Mouse (Mus musculus) embryonic facial prominence, embryonic 12.5 days (tissue): ENCODE measurements around the gene Col25a1. TPM values are rescaled to one million over a fixed set of nuclear protein-coding genes. Genes with fewer than 3 reads are reported as not detected.

Source experiments
- ATAC-seq: fragments of 200-750 bp; cut with Nextera tagmentation; 2 replicates; pipeline ENCODE4 v1.8.0; 2017; ENCODE audit not compliant: insufficient number of reproducible peaks, insufficient read depth, low FRiP score, low TSS enrichment
- H3K27ac ChIP-seq: fragments of 300-500 bp; sonication (generic); 2 replicates; pipeline ENCODE4 v1.5.1; 2016; ENCODE audit warnings: mild to moderate bottlenecking
- H3K27me3 ChIP-seq: fragments of 300-500 bp; sonication (generic); 2 replicates; pipeline ENCODE4 v1.6.1; 2016; ENCODE audit warnings: mild to moderate bottlenecking, moderate library complexity
- H3K36me3 ChIP-seq: fragments of 300-500 bp; sonication (generic); 2 replicates; pipeline ENCODE4 v1.6.1; 2016; ENCODE audit warnings: mild to moderate bottlenecking
- H3K4me1 ChIP-seq: fragments of 300-500 bp; sonication (generic); 2 replicates; pipeline ENCODE4 v1.6.1; 2016
- H3K4me2 ChIP-seq: fragments of 300-500 bp; sonication (generic); replicated peaks from 2 replicates; pipeline ENCODE4 v1.6.1; 2016; ENCODE audit warnings: mild to moderate bottlenecking, moderate library complexity
- H3K4me3 ChIP-seq: fragments of 300-500 bp; sonication (generic); 2 replicates; pipeline ENCODE4 v1.5.1; 2016; ENCODE audit warnings: mild to moderate bottlenecking
- H3K9ac ChIP-seq: fragments of 300-500 bp; sonication (generic); 2 replicates; pipeline ENCODE4 v1.6.1; 2016; ENCODE audit warnings: mild to moderate bottlenecking, moderate library complexity
- H3K9me3 ChIP-seq: fragments of 300-500 bp; sonication (generic); 2 replicates; pipeline ENCODE4 v1.6.1; 2016; ENCODE audit warnings: mild to moderate bottlenecking, moderate library complexity
- WGBS: fragments of 180-500 bp; shearing (Covaris S2); methylation state at CpG from one replicate; pipeline ENCODE4 v1.1.7; 2016; 5-methylcytosine and 5-hydroxymethylcytosine counted together
- polyA plus RNA-seq: library from polyadenylated mRNA; unstranded; fragments of >200 nt; fragmentation: Nextera tagmentation; extraction: Ambion mirVana; gene quantifications from 2 replicates; pipeline ENCODE4 v1.2.1, GENCODE M21; 2016

Gene Col25a1
- polyA plus RNA-seq, 1 experiment from 2014 or later, result 31.1 TPM

GRCm38 (mm10) chr3:130256610-130257009 lies 125.3 kb downstream of the Col25a1 start:
- ATAC-seq, result no peak
- H3K4me2 ChIP-seq, result no peak overlapping the region
- no peaks in the 10 kb centered on the region for H3K36me3 ChIP-seq
- WGBS, result 72% methylated on average over 7 of the region's 7 CpGs
- no peaks in the 10 kb centered on the region for H3K27me3 ChIP-seq
- H3K9me3 ChIP-seq, result no peaks in the 10 kb centered on the region
- H3K9ac ChIP-seq, result no peak overlapping the region
- H3K4me3 ChIP-seq, result no peak overlapping the region
- no peaks in the 10 kb centered on the region for H3K4me1 ChIP-seq
- H3K27ac ChIP-seq, result no peak overlapping the region

DNA sequence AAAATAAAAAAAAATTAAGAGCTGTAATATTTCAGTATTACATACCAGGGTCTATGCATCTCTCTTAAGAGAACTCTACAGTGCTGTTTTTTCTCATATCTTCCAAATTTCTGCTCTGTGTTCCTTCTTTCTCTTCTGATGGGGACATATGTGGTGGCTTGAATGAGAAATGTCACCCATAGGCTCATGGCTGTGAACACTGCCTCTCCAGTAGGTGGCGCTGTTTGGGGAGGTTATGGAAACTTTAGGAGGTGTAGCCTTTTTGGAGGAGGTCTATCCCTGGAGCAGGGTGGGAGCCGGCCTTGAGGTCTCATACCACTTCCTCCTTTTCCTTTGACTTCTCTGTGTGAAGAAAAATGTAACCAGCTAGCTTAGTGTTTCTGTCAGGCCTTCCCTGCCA lies 128.4 kb downstream of the Col25a1 start:
- 85% methylated on average over 2 of the region's 2 CpGs for WGBS
- H3K4me1 ChIP-seq, result no peaks in the 10 kb centered on the region
- H3K9me3 ChIP-seq, result no peaks in the 10 kb centered on the region
- no peak for ATAC-seq
- H3K4me3 ChIP-seq, result no peak overlapping the region
- no peak overlapping the region for H3K9ac ChIP-seq
- H3K27me3 ChIP-seq, result no peaks in the 10 kb centered on the region
- H3K36me3 ChIP-seq, result no peaks in the 10 kb centered on the region
- H3K27ac ChIP-seq, result no peak overlapping the region
- no peak overlapping the region for H3K4me2 ChIP-seq

DNA sequence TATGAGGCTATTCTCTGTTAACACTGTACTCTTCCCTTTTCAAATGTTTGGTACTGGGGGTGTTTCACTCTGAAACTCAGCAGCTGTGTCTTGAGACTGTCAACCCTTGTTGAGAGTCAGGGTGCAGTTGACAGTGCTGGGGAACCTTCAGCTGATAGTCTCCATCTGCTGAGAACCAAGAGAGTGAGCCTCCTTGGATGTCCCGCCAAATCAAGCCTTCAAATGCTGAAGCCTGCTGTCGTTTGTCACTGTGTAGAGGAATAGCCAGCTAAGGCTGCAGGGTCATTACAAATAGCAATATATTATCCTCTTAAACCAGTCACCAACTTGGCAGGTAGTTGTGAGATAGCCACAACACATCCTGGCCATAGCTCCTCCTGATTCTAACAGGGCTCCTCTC lies 129.0 kb downstream of the Col25a1 start:
- Histone ChIP-seq H3K27me3 (no peaks in the 10 kb centered on the region), H3K4me1 (no peaks in the 10 kb centered on the region), H3K36me3 (no peaks in the 10 kb centered on the region), H3K4me2 (no peak overlapping the region), H3K4me3 (no peak overlapping the region), H3K9ac (no peak overlapping the region), H3K9me3 (no peaks in the 10 kb centered on the region), H3K27ac (no peak overlapping the region)
- 86% methylated on average over 2 of the region's 2 CpGs for WGBS
- ATAC-seq, result no peak

DNA sequence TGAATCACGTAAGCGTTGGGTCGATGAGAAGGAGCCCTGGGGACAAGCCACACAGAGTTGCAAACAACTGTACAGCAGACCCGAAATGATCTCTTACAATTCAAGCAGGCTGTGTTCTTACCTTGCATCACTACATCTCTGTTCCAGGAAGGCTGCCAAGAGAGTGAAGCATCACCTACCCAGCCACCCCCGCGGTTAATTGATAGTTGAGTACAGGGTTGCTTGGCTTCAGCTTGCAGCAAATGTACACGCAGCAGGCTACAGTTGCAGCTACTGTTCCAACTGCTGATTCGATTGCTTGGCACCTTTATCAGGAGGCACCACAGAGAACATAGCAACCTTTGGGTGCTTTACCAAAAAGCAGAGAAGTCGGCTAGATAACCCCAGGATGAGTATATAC lies 133.8 kb downstream of the Col25a1 start:
- Histone ChIP-seq H3K4me1 (peaks cover 5% of the 10 kb centered on the region; the same call in 1 of the 2 replicates), H3K4me3 (no peak overlapping the region), H3K36me3 (no peaks in the 10 kb centered on the region), H3K27me3 (no peaks in the 10 kb centered on the region), H3K9ac (no peak overlapping the region), H3K4me2 (no peak overlapping the region), H3K9me3 (no peaks in the 10 kb centered on the region), H3K27ac (no peak overlapping the region)
- no peak for ATAC-seq
- 82% methylated on average over 9 of the region's 9 CpGs for WGBS

DNA sequence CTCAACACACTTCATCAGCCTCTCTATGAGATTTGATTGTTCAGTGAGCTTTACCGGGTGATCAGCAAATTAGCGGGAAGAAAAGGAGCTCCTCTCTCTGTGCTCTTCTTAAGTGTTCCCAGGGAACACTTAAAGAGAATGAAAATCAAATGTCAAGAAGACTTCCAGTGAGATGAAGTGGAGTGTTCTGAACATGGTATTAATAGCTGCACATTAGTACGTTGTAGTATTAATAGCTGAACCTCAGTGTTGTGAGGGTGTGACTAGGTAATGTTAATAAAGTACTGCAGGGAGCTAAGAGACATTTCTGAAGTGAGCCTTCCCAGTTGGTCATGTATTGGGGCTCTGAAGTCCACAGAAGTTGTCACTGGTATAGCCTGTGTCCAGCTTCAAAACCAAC lies 139.2 kb downstream of the Col25a1 start:
- 91% methylated on average over 3 of the region's 3 CpGs for WGBS
- no peak overlapping the region for H3K4me3 ChIP-seq
- peaks cover 5% of the 10 kb centered on the region; the same call in 1 of the 2 replicates for H3K4me1 ChIP-seq
- no peak overlapping the region for H3K27ac ChIP-seq
- H3K9me3 ChIP-seq, result no peaks in the 10 kb centered on the region
- no peaks in the 10 kb centered on the region for H3K36me3 ChIP-seq
- no peak overlapping the region for H3K9ac ChIP-seq
- no peaks in the 10 kb centered on the region for H3K27me3 ChIP-seq
- ATAC-seq, result no peak
- H3K4me2 ChIP-seq, result no peak overlapping the region

DNA sequence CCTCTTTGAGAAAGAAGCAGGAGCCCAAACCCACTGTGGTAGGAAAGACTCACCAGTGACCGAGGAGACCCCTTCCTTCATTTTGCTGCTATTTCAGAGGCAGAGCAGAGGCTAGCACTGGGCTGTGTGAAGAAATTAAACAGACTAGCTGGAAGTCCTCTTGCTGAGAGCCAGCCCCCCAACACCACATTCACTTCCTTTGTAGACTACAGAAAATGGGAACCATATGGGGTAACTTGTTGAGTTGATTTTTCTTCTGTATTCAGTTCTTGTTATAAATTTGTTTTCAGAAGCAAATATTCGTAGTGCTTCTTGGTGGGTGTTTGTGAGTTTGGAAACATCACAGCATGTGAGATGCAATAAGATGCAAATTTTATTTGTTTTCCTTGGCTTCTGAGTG lies 142.6 kb downstream of the Col25a1 start:
- Histone ChIP-seq H3K27me3 (no peaks in the 10 kb centered on the region), H3K4me1 (peaks cover 6% of the 10 kb centered on the region; the same call in 1 of the 2 replicates), H3K4me3 (no peak overlapping the region), H3K9me3 (no peaks in the 10 kb centered on the region), H3K4me2 (no peak overlapping the region), H3K9ac (no peak overlapping the region), H3K27ac (peak overlapping the region; percentile 30; the same call in 1 of the 2 replicates), H3K36me3 (no peaks in the 10 kb centered on the region)
- WGBS, result 46% methylated on average over 2 of the region's 2 CpGs
- ATAC-seq, result no peak

- Histone ChIP-seq H3K27me3 (no peaks in the 10 kb centered on the region), H3K36me3 (no peaks in the 10 kb centered on the region), H3K4me1 (peaks cover 6% of the 10 kb centered on the region; the same call in 1 of the 2 replicates), H3K9ac (no peak overlapping the region), H3K9me3 (no peaks in the 10 kb centered on the region), H3K27ac (no peak overlapping the region), H3K4me3 (no peak overlapping the region), H3K4me2 (no peak overlapping the region)
- no peak for ATAC-seq
- 71% methylated on average over 10 of the region's 10 CpGs for WGBS
Observed at GRCm38 (mm10) chr3:130278298-130279050, 147.2 kb downstream of the Col25a1 start.

- H3K4me1 ChIP-seq, result no peaks in the 10 kb centered on the region; the same call in 1 of the 2 replicates
- no peaks in the 10 kb centered on the region for H3K36me3 ChIP-seq
- no peak for ATAC-seq
- no peaks in the 10 kb centered on the region for H3K9me3 ChIP-seq
- 55% methylated on average over 11 of the region's 11 CpGs for WGBS
- H3K4me2 ChIP-seq, result no peak overlapping the region
- H3K4me3 ChIP-seq, result no peak overlapping the region
- no peaks in the 10 kb centered on the region for H3K27me3 ChIP-seq
- H3K27ac ChIP-seq, result 0 out of 2 replicates have a peak overlapping the region, but pooled peaks have one; percentile 7
- no peak overlapping the region for H3K9ac ChIP-seq
Observed at GRCm38 (mm10) chr3:130283011-130283760, 151.9 kb downstream of the Col25a1 start.

DNA sequence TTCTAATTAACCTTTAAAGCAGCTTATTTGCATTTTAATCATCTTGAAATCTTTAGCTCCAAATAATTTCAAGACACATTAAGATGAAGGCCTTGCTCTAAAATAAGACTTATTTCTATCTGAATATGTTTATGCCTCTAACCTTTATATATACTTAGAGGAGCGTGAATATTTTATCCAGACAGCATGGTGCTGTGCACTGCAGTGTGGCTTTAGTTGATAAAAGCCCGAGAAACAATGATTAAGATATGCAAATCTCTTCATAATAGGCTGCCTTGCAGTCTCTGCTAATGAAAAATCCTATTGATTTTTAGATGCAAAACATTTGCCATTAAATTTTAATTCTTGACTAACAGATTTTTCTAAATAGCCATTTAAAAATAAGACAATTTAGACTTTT lies 156.8 kb downstream of the Col25a1 start:
- H3K9me3 ChIP-seq, result no peaks in the 10 kb centered on the region
- no peak overlapping the region for H3K9ac ChIP-seq
- no peak for ATAC-seq
- no peak overlapping the region for H3K27ac ChIP-seq
- no peaks in the 10 kb centered on the region for H3K27me3 ChIP-seq
- no peaks in the 10 kb centered on the region for H3K4me1 ChIP-seq
- no peak overlapping the region for H3K4me3 ChIP-seq
- no peak overlapping the region for H3K4me2 ChIP-seq
- WGBS, result 82% methylated on average over 2 of the region's 2 CpGs
- H3K36me3 ChIP-seq, result no peaks in the 10 kb centered on the region

GRCm38 (mm10) chr3:130288756-130289155 lies 157.5 kb downstream of the Col25a1 start:
- Histone ChIP-seq H3K4me2 (no peak overlapping the region), H3K9ac (no peak overlapping the region), H3K4me1 (no peaks in the 10 kb centered on the region), H3K27ac (no peak overlapping the region), H3K36me3 (no peaks in the 10 kb centered on the region), H3K9me3 (no peaks in the 10 kb centered on the region), H3K27me3 (no peaks in the 10 kb centered on the region), H3K4me3 (no peak overlapping the region)
- 77% methylated on average over 4 of the region's 4 CpGs for WGBS
- no peak for ATAC-seq

DNA sequence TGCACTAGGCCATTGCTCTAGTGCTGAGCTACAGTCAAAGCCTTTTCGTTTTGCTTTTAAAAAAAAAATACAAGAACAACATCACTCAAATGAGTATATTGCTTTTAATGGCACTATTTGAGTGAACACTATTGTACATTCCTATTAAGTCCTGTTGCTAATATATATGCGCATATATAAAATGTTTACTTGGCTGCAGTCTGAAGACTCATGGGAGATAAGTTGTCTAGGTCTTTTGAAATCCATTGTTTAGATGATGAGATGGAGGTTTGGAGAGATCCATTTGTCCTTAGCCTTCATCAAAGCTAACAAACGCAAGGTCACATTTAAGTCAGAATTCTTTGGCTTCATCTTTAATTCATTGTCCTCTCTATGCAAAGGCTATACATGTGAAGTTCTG lies 157.9 kb downstream of the Col25a1 start:
- H3K4me1 ChIP-seq, result no peaks in the 10 kb centered on the region
- no peak overlapping the region for H3K9ac ChIP-seq
- H3K27me3 ChIP-seq, result no peaks in the 10 kb centered on the region
- H3K36me3 ChIP-seq, result no peaks in the 10 kb centered on the region
- no peaks in the 10 kb centered on the region for H3K9me3 ChIP-seq
- no peak overlapping the region for H3K4me2 ChIP-seq
- 87% methylated on average over 3 of the region's 3 CpGs for WGBS
- H3K27ac ChIP-seq, result no peak overlapping the region
- no peak overlapping the region for H3K4me3 ChIP-seq
- ATAC-seq, result no peak

DNA sequence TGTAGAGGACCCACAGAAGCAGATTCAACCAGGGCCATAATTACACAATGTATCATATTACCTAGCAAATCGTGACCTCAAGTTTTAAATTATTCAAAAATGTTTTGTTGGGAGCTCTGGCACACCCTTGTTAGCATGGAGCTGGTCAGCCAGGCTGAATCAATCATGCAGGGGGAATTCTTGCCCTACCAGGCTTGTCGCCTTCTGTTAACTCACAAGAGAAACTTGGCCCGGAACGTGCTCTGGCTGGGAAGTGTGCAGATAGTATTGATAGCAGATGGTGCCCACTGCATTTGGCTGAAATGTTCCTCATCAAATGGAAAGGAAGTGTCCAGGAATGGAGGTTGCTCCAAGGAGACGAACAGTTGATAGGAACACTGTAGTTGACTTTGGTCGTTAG lies 158.9 kb downstream of the Col25a1 start:
- no peaks in the 10 kb centered on the region for H3K36me3 ChIP-seq
- no peak for ATAC-seq
- WGBS, result 37% methylated on average over 6 of the region's 6 CpGs
- no peak overlapping the region for H3K27ac ChIP-seq
- H3K9ac ChIP-seq, result no peak overlapping the region
- H3K4me2 ChIP-seq, result no peak overlapping the region
- no peak overlapping the region for H3K4me3 ChIP-seq
- H3K9me3 ChIP-seq, result no peaks in the 10 kb centered on the region
- no peaks in the 10 kb centered on the region for H3K27me3 ChIP-seq
- H3K4me1 ChIP-seq, result no peaks in the 10 kb centered on the region
